In the genomic region with DNA sequence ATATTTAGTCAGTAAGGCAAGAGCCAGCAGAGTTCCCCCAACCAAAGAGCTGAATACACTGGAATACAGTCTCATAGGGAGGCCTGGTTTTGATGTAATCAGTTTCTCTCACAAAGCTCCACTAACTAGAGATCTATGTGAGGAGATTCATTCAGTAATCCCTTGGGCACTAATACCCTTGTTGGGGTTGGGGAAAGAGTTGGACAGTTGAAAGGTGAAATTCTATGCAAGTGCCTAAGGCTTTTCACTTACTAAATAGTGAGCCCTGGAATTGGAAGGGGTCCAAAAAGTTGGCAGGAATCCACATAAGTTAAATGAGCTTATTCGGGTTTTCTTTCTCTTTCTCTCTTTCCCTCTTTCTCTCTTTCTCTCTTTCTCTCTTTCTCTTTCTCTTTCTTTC, we compare ENCODE assay signal across 20 mouse cellular contexts.
DNase-seq lines count a peak whose midpoint lies in the region; ATAC-seq lines count a peak whose summit lies in the region.
"Had no signal": no experiment of that assay in that cellular context is flagged by ENCODE, and none has a peak within 500 bp of the region (broad histone marks: within the 10 kb centered on the region; RNA-seq: fewer than 3 reads in every experiment).

No protein-coding gene starts in this region.

- no peaks in the 10 kb centered on the region for H3K9me3 ChIP-seq in forebrain, embryonic 12.5 days
- no peaks in the 10 kb centered on the region for H3K9me3 ChIP-seq in forebrain, embryonic 11.5 days (ENCODE audit: control insufficient read depth, low read length)
- no peaks in the 10 kb centered on the region for H3K9me3 ChIP-seq in hindbrain, embryonic 14.5 days (ENCODE audit: control insufficient read depth, low read length)
- H3K9me3 ChIP-seq in hindbrain, embryonic 10.5 days, result no peaks in the 10 kb centered on the region
- H3K9me3 ChIP-seq: embryonic facial prominence, embryonic 15.5 days; heart, embryonic 13.5 days; hindbrain, embryonic 12.5 days had no signal

- WGBS in forebrain, embryonic 12.5 days, result 56% methylated on average over 1 of the region's 1 CpGs
- 79% methylated on average over 1 of the region's 1 CpGs for WGBS in forebrain, embryonic 11.5 days
- 60% methylated on average over 1 of the region's 1 CpGs for WGBS in hindbrain, embryonic 14.5 days
- 77% methylated on average over 1 of the region's 1 CpGs for WGBS in hindbrain, embryonic 10.5 days

- no peaks in the 10 kb centered on the region for H3K36me3 ChIP-seq in forebrain, embryonic 12.5 days (replicated peaks)
- no peaks in the 10 kb centered on the region for H3K36me3 ChIP-seq in forebrain, embryonic 11.5 days (ENCODE audit: control insufficient read depth, insufficient read depth, low read length)
- no peaks in the 10 kb centered on the region for H3K36me3 ChIP-seq in hindbrain, embryonic 14.5 days (replicated peaks; ENCODE audit: control insufficient read depth, insufficient read depth)
- H3K36me3 ChIP-seq in hindbrain, embryonic 10.5 days, result no peaks in the 10 kb centered on the region
- H3K36me3 ChIP-seq: embryonic facial prominence, embryonic 15.5 days; heart, embryonic 13.5 days; hindbrain, embryonic 12.5 days had no signal

- H3K4me3 ChIP-seq in forebrain, embryonic 12.5 days (replicated peaks), result no peak overlapping the region
- no peak overlapping the region for H3K4me3 ChIP-seq in forebrain, embryonic 11.5 days (ENCODE audit: low read depth, low read length)
- no peak overlapping the region for H3K4me3 ChIP-seq in hindbrain, embryonic 14.5 days (replicated peaks; ENCODE audit: low read length)
- H3K4me3 ChIP-seq in hindbrain, embryonic 10.5 days, result no peak overlapping the region
- H3K4me3 ChIP-seq: embryonic facial prominence, embryonic 15.5 days; erythroblast, embryonic 14.5 days; heart, embryonic 13.5 days; hindbrain, embryonic 12.5 days had no signal

- no peak overlapping the region for H3K4me2 ChIP-seq in forebrain, embryonic 12.5 days
- H3K4me2 ChIP-seq in forebrain, embryonic 11.5 days (ENCODE audit: low read depth, low read length, severe bottlenecking), result no peak overlapping the region
- H3K4me2 ChIP-seq in hindbrain, embryonic 14.5 days (replicated peaks), result no peak overlapping the region
- H3K4me2 ChIP-seq: embryonic facial prominence, embryonic 15.5 days; heart, embryonic 13.5 days; hindbrain, embryonic 12.5 days had no signal

- H3K27me3 ChIP-seq in forebrain, embryonic 12.5 days, result no peaks in the 10 kb centered on the region
- H3K27me3 ChIP-seq in forebrain, embryonic 11.5 days (ENCODE audit: control insufficient read depth, insufficient read depth, low read length), result no peaks in the 10 kb centered on the region
- H3K27me3 ChIP-seq in hindbrain, embryonic 14.5 days (ENCODE audit: control insufficient read depth, insufficient read depth, low read length), result no peaks in the 10 kb centered on the region
- H3K27me3 ChIP-seq in hindbrain, embryonic 10.5 days (ENCODE audit: insufficient read depth, poor library complexity, severe bottlenecking), result no peaks in the 10 kb centered on the region
- H3K27me3 ChIP-seq: embryonic facial prominence, embryonic 15.5 days; heart, embryonic 13.5 days; hindbrain, embryonic 12.5 days had no signal

- no peaks in the 10 kb centered on the region for H3K4me1 ChIP-seq in forebrain, embryonic 12.5 days
- H3K4me1 ChIP-seq in forebrain, embryonic 11.5 days (replicated peaks; ENCODE audit: control insufficient read depth, insufficient read depth, low read length), result no peaks in the 10 kb centered on the region
- no peaks in the 10 kb centered on the region for H3K4me1 ChIP-seq in hindbrain, embryonic 14.5 days (replicated peaks; ENCODE audit: control insufficient read depth, insufficient read depth, low read length)
- H3K4me1 ChIP-seq in hindbrain, embryonic 10.5 days (replicated peaks), result no peaks in the 10 kb centered on the region
- H3K4me1 ChIP-seq: embryonic facial prominence, embryonic 15.5 days; heart, embryonic 13.5 days; hindbrain, embryonic 12.5 days had no signal

- H3K9ac ChIP-seq in forebrain, embryonic 12.5 days, result no peak overlapping the region
- no peak overlapping the region for H3K9ac ChIP-seq in forebrain, embryonic 11.5 days (ENCODE audit: low read length)
- no peak overlapping the region for H3K9ac ChIP-seq in hindbrain, embryonic 14.5 days
- H3K9ac ChIP-seq: embryonic facial prominence, embryonic 15.5 days; heart, embryonic 13.5 days; hindbrain, embryonic 12.5 days had no signal

- DNase-seq in forebrain, embryonic 11.5 days (ENCODE audit: low spot score), result no peak
- DNase-seq in hindbrain, embryonic 14.5 days (ENCODE audit: low spot score), result peak; percentile 20
- DNase-seq in hindbrain, embryonic 10.5 days (ENCODE audit: low spot score), result no peak
- peak; percentile 4 for DNase-seq in 3T3-L1 (ENCODE audit: low read depth, low spot score)
- peak; percentile 6 for DNase-seq in R1 (ENCODE audit: low read depth, low spot score)
- no peak for DNase-seq in gastrocnemius, adult 18-20 months (ENCODE audit: low spot score)
- DNase-seq: adrenal gland, postnatal 25 days; cerebellum, adult 11 months; cerebellum, adult 8-10 months; cerebellum, postnatal 14 days; gastrocnemius, postnatal 36 days; heart, adult 11 months; heart, postnatal 36 days; kidney, adult 11 months had no signal

- peak; percentile 39; the same call in 1 of the 2 replicates for ATAC-seq in forebrain, embryonic 12.5 days (ENCODE audit: low FRiP score)
- no peak for ATAC-seq in forebrain, embryonic 11.5 days (replicated peaks; ENCODE audit: low FRiP score)
- ATAC-seq in hindbrain, embryonic 14.5 days (ENCODE audit: low FRiP score), result no peak
- ATAC-seq: hindbrain, postnatal 0 days had no signal

- no peak overlapping the region for H3K27ac ChIP-seq in forebrain, embryonic 12.5 days
- H3K27ac ChIP-seq in forebrain, embryonic 11.5 days (ENCODE audit: low read depth, low read length), result no peak overlapping the region
- H3K27ac ChIP-seq in hindbrain, embryonic 14.5 days, result no peak overlapping the region
- H3K27ac ChIP-seq in hindbrain, embryonic 10.5 days, result no peak overlapping the region
- H3K27ac ChIP-seq: embryonic facial prominence, embryonic 15.5 days; heart, embryonic 13.5 days; hindbrain, embryonic 12.5 days; hindbrain, postnatal 0 days had no signal

Comparison
In these comparisons a context has a peak if more than half of its experiments do, and no peak if none do; other contexts are left out.
1. DNase-seq: peak in hindbrain, embryonic 14.5 days (single experiment), 3T3-L1 (single experiment) and R1 (single experiment); none in forebrain, embryonic 11.5 days (single experiment), hindbrain, embryonic 10.5 days (single experiment) and gastrocnemius, adult 18-20 months (single experiment).